Mouse (Mus musculus) bone marrow, adult 2 months (tissue): ENCODE measurements around the gene Ssh2. TPM values are rescaled to one million over a fixed set of nuclear protein-coding genes. Genes with fewer than 3 reads are reported as not detected.
A peak's percentile ranks its signal among the peaks of the same experiment; 100 is the strongest.

Experiments used
- H3K27ac ChIP-seq: fragments of 200-500 bp; 2 replicates; pipeline ENCODE4 v1.5.1; 2012; ENCODE audit warnings: low read depth, mild to moderate bottlenecking, control low read depth, inconsistent platforms, low read length; ENCODE audit not compliant: control insufficient read depth, poor library complexity, insufficient read depth
- H3K4me1 ChIP-seq: fragments of 200-500 bp; 2 replicates; pipeline ENCODE4 v1.6.1; 2011; ENCODE audit warnings: low read length; ENCODE audit not compliant: control insufficient read depth, insufficient read depth
- H3K4me3 ChIP-seq: fragments of 200-500 bp; replicated peaks from 2 replicates; pipeline ENCODE3; 2011; ENCODE audit warnings: mild to moderate bottlenecking, low read depth, low read length, control low read depth; ENCODE audit not compliant: control insufficient read depth
- CTCF ChIP-seq: fragments of 200-500 bp; IDR thresholded peaks from 2 replicates; pipeline ENCODE4 v1.5.1; 2011; ENCODE audit warnings: low read length, control low read depth; ENCODE audit not compliant: control insufficient read depth, insufficient read depth
- POLR2A ChIP-seq: fragments of 200-500 bp; IDR thresholded peaks from 2 replicates; pipeline ENCODE4 v1.6.1; 2011; ENCODE audit warnings: low read depth, mild to moderate bottlenecking, control low read depth, low read length, borderline replicate concordance; ENCODE audit not compliant: control insufficient read depth
- WGBS: fragments of 180-500 bp; shearing (Covaris S2); methylation state at CpG from one replicate; pipeline ENCODE4 v1.1.7; 2018; 5-methylcytosine and 5-hydroxymethylcytosine counted together
- polyA plus RNA-seq: library from polyadenylated mRNA; stranded (reverse); fragments of >200 nt; gene quantifications from 2 replicates; pipeline ENCODE4 v1.2.4, GENCODE M21; 2011; ENCODE audit warnings: low replicate concordance; ENCODE audit not compliant: missing spikeins, insufficient read depth, insufficient read length

Ssh2 gene
- polyA plus RNA-seq, 1 experiment, result 21.8 TPM

GRCm38 (mm10) chr11:77493512-77494343 is 277.6 kb downstream of the Ssh2 start, which contains the start of gene Git1:
Gene Git1 (plus strand): TSS chr11:77493562.
- peak within 1 kb of the TSS; percentile 84 for H3K4me3 ChIP-seq
- TF ChIP-seq POLR2A, result peak; percentile 42; the same call in 1 of the 2 replicates
- TF ChIP-seq CTCF, result no peak
- H3K27ac ChIP-seq, result peak within 1 kb of the TSS; percentile 65
- WGBS, result 2% methylated on average over 73 of the region's 74 CpGs
- H3K4me1 ChIP-seq, result peaks cover 5% of the 10 kb centered on the region; the same call in 1 of the 2 replicates

- Histone ChIP-seq H3K4me3 (peak overlapping the region; percentile 81), H3K4me1 (peaks cover 5% of the 10 kb centered on the region), H3K27ac (no peak overlapping the region)
- TF ChIP-seq POLR2A (no peak), CTCF (no peak)
- WGBS, result 17% methylated on average over 4 of the region's 4 CpGs
Measured at GRCm38 (mm10) chr11:77494344-77494676, 278.2 kb downstream of the Ssh2 start.

DNA sequence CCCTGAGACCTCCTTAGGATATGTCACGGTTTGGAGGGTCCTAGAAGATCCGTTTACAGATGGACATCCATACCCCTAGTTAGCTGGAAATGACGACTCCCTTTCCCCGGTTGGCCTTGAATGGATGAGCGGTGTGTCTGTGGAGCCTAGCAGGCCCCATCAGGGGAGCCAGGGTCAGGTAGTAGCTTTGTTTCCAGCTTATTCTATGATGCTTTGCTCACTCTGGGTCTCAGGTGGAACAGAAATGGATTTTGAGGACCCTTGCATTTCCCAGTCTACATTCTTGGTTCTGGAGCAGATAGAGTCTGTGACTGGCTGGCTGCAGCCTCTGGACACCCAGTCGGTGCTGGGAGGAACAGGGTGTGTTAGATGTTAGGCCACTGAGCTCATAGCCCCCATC is 278.7 kb downstream of the Ssh2 start:
- Histone ChIP-seq H3K27ac (no peak overlapping the region), H3K4me1 (peaks cover 5% of the 10 kb centered on the region), H3K4me3 (no peak overlapping the region)
- no peak for TF ChIP-seq CTCF
- WGBS, result 79% methylated on average over 6 of the region's 6 CpGs

DNA sequence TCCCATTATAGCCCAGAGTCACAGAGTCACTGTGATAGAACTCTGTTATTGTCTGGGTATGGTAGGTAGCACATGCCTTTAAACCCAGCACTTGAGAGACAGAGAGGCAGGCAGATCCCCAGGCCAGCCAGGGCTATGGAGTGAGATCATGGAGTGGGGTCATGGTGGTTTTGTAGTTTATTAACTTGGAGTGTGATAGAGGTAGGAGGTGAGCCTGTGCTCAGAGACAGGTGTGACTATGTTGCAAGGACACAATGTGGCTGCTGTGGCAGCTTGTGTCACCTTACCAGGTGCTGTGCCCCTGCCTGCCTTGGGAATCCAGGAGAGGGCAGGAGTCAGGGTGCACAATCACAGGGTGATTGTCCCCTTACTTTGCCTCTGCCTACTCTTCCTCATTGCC is 279.4 kb downstream of the Ssh2 start:
- no peak overlapping the region for H3K4me3 ChIP-seq
- TF ChIP-seq POLR2A, result no peak
- TF ChIP-seq CTCF, result no peak
- H3K27ac ChIP-seq, result no peak overlapping the region
- H3K4me1 ChIP-seq, result peaks cover 5% of the 10 kb centered on the region

- Histone ChIP-seq H3K27ac (no peak overlapping the region), H3K4me3 (no peak overlapping the region), H3K4me1 (peaks cover 3% of the 10 kb centered on the region)
- WGBS, result 45% methylated on average over 6 of the region's 6 CpGs
- TF ChIP-seq CTCF (peak; percentile 16; the same call in 1 of the 2 replicates), POLR2A (no peak)
Measured at GRCm38 (mm10) chr11:77497341-77497756, 281.3 kb downstream of the Ssh2 start.

DNA sequence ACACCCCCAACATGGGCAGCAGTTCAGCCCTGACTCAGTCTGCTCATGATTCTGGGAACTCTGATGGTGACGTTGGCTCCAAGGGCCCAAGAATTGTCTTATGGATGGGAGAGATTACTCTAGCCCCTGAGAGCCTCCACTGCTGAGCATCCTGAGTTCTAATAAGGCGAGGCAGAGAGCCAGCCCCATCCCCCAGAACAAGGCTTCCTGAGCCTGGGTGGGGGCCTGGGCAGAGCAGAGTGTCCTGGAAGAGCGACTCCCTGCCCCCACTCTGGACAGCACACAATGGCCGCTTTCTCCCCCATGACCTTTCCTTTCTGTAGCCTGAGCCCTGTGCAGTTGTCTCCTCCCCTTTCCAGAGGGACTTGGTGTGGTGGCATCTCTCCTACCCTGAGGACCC is 281.8 kb downstream of the Ssh2 start:
- H3K4me1 ChIP-seq, result peaks cover 2% of the 10 kb centered on the region
- TF ChIP-seq POLR2A (no peak), CTCF (no peak)
- 79% methylated on average over 4 of the region's 4 CpGs for whole genome bisulfite sequencing

DNA sequence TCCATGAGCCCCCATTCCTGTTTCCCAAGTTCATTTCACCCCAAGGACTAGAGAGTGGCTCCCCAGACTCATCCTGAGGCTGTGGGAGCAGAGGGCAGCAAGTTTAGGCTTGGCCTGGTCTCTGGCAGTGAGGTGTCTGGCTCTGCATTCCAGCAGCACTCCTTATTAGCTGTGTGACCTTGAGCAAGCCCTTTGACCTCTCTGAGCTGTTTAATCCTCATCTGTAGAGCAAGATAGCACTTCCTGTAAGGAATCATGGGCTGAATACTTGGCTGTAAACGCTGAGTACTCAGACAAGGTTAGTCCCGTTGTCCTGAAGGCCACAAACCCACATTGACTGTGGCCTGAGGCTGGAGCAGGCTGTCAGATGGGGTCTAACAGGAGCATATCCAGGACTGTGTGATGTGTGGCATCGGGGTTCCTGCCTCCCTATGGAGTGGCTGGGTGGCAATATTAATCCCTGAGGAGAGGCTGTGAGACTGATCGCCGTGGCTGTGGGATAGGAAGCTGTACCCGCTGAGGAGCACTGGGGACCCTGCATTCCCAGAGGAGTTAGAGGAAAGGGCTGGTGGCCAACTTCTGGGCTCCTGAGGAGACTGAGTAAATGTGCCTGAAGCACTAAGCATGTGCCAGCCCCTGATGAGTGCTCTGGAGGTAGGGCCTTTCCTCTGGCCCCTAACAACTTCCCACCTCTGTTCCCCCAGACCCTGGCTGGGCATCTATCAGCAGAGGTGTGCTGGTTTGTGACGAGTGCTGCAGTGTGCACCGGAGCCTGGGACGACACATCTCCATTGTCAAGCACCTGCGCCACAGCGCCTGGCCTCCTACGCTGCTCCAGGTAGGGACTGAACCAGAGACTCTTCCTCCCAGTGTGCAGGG is 282.4 kb downstream of the Ssh2 start:
- Histone ChIP-seq H3K4me1 (peaks cover 2% of the 10 kb centered on the region), H3K27ac (no peak overlapping the region; the same call in 1 of the 2 replicates), H3K4me3 (no peak overlapping the region)
- TF ChIP-seq POLR2A, result no peak
- no peak for TF ChIP-seq CTCF
- 85% methylated on average over 12 of the region's 12 CpGs for WGBS

More for the DNA sequence above, 281.8 kb downstream of the Ssh2 start:
- no peak overlapping the region; the same call in 1 of the 2 replicates for H3K27ac ChIP-seq
- H3K4me3 ChIP-seq, result no peak overlapping the region

DNA sequence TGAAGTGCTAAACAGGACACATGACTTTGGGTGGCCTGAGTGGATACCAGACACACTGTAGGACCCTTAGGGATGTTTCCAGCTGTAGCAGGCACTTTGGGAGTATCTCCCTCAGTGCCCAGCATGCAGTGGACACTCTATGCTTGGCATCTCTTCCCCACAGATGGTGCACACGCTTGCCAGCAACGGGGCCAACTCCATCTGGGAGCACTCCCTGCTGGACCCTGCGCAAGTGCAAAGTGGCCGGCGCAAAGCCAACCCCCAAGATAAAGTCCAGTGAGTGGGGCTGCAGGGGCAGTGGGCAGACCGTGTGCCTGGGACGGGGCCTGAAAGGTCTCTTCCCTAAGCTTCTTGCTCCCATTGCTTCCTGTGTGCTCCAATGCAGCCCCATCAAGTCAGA is 283.3 kb downstream of the Ssh2 start:
- TF ChIP-seq CTCF, result no peak
- no peak for TF ChIP-seq POLR2A
- WGBS, result 91% methylated on average over 7 of the region's 7 CpGs
- no peak overlapping the region for H3K4me3 ChIP-seq
- no peaks in the 10 kb centered on the region; the same call in none of the 2 replicates for H3K4me1 ChIP-seq
- no peak overlapping the region for H3K27ac ChIP-seq
